Mouse (Mus musculus) cerebellum, adult 18-20 months (tissue): ENCODE results near the gene Polr2b.

Experiments used
- DNase-seq, 2 experiments: peaks; one replicate each; pipeline ENCODE4 v3.0.0; 2021

The Polr2b gene

GRCm38 (mm10) chr5:77309924-77310772 lies at the start of gene Polr2b, which contains the start of gene Noa1:
Polr2b (plus strand) TSS chr5:77310147.
Noa1 (minus strand) TSS chr5:77310084.
- DNase-seq = peak; percentile 97 to 99

DNA sequence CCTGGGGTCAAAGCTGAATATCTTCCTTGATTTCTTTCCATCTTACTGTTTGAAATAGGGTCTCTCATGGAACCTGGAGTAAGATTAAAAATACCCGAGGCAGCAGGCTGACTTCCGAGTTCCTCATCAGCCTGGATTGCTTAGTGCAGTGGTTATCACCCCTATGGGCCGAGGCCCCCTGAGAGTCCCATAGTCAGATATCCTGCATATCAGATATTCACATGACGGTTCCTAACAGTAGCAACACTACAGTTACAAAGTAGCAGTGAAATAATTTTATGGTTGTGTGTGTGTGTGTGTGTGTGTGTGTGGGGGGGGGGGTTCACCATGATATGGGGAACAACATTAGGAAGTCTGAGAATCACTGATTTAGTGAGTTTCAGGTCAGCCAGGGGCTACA lies 48.8 kb upstream of the Polr2b start:
- no peak for DNase-seq

DNA sequence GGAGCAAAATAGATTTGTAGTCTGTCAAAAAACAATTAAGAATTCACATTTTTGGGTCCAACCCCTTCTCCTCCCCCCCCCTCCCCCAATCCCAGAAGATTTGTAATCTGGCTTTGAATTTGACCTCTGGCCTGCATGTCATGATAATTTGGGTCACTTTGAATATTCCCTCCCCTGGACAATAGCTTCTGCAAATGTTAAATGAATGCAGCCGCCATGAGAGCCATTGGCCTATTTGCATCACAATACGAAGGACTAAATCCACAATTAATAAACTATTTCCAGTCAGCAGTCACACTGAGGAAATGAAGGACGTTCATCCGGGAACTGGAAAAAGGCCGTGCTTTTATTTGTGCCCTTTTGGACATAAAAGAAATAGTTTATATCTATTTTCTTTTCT lies 47.8 kb upstream of the Polr2b start:
- no peak for DNase-seq

DNA sequence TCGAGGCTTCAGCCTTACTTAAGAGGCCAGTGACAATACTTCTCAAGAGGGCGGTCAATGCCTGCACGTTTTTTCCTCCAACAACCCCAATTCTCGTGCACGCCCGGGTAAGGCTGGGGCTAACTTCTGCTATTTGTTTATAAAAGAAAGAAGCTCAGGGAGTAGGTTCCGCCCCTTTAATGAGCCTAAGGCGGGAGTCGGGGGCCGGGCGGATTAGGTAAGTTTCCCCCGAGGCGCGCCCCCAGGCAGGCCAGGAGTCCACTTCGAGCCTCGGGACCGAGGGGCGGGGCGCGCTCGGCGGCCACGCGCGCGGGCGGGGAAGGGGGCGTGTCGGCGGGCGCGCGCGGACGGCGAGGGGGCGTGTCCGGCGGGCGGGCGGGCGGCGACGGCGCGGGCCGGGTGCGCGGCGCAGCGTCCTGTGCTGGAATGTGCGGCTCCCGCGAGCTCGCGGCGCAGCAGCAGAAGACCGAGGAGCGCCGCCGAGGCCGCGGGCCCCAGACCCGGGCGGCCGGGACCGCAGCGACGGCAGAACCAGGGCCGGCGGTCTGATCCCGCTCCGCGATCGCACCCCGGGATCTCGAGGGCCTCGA lies 44.8 kb upstream of the Polr2b start, which contains the start of gene Rest:
Gene Rest, plus strand, starts transcription at position 411 of the 590 bp plus-strand sequence.
- peak; percentile 21 to 57 for DNase-seq

DNA sequence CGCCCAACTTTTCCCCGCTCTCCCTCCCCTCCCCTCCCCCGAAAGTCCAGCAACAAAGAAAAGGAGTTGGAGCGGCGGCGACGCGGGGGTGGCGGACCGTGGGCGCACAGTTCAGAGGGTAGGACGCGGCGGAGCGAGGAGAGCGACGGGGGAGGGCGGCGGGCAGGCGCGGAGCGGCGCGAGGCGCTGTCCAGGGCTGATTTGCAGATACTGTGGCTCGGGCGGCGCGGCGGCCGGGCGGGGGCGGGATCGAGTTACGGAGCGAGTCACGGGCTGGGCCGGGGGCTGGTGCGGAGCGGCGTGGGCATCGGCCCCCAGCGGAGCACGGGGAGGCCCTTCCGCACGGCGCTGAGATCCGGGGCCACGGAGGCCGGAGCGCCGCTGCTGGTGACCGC lies 44.3 kb upstream of the Polr2b start:
- peak; percentile 21 to 31 for DNase-seq

- peak; percentile 11 to 24 for DNase-seq
Observed at GRCm38 (mm10) chr5:77266066-77266885, 43.7 kb upstream of the Polr2b start.

DNA sequence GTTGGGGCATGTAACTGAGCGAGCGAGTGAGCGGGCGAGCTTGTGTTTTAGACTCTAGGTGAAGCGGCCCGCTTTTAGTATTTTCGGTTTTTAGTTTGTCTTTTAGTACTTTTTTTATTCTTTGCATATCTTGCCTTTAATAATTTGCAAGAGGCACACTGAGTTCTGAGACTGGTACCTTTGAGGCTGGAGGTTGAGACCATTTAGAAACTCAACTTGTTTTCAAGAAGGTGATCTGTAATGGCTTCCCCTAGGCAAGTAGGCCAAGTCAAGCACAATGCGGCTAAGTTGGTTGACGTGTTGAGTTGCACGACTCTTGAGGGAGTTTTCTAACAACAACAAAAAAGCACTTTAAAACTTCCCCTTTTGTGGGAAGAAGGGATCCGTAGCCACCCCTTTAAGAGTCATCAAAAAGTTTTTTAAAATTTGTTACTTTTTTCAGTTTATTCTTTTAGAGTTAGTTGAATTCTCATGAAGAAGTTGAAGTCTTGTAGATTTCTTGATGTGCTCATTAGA lies 43.0 kb upstream of the Polr2b start:
- DNase-seq = no peak

DNA sequence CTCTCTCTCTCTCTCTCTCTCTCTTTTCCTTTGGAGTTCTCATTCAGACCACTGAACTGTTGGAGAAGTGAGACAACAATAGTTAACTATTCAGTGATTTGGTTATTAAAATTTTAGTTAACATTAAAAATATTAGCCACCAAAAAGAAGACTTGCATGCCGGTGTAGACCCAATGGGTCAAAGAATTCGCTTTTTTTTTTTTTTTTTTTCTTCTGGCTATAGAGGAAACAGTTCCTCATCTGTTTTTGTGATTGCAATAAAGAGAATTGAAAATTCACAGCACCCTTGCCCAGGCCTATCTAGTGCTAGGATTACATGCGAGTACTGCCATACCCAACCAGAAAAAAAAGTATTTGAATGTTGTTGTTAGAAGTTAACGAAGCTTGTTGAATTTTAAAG lies 42.5 kb upstream of the Polr2b start:
- no peak for DNase-seq

DNA sequence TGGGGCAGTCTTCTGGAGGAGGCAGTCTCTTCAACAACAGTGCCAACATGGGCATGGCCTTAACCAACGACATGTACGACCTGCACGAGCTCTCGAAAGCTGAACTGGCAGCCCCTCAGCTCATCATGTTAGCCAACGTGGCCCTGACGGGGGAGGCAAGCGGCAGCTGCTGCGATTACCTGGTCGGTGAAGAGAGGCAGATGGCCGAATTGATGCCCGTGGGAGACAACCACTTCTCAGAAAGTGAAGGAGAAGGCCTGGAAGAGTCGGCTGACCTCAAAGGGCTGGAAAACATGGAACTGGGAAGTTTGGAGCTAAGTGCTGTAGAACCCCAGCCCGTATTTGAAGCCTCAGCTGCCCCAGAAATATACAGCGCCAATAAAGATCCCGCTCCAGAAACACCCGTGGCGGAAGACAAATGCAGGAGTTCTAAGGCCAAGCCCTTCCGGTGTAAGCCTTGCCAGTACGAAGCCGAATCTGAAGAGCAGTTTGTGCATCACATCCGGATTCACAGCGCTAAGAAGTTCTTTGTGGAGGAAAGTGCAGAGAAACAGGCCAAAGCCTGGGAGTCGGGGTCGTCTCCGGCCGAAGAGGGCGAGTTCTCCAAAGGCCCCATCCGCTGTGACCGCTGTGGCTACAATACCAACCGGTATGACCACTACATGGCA lies 41.9 kb upstream of the Polr2b start:
- DNase-seq = no peak

DNA sequence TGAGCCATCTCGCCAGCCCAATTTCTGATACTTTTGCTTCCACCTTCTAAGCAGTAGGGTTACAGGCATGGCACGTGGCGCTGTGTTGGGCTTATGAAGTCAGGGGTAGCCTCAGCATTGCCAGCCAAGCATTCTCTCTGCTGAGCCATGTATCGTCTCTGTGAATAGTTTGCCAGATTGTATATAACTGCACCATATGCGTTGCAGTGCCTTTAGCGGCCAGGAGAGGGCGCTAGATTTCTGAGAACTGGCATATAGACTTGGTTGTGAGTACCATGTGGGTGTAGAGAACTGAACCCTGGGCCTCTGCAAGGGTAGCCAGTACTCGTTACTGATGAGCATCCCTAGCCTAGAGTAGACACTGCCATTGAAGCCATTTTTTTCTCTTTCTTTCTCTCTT lies 40.5 kb upstream of the Polr2b start:
- no peak for DNase-seq

DNA sequence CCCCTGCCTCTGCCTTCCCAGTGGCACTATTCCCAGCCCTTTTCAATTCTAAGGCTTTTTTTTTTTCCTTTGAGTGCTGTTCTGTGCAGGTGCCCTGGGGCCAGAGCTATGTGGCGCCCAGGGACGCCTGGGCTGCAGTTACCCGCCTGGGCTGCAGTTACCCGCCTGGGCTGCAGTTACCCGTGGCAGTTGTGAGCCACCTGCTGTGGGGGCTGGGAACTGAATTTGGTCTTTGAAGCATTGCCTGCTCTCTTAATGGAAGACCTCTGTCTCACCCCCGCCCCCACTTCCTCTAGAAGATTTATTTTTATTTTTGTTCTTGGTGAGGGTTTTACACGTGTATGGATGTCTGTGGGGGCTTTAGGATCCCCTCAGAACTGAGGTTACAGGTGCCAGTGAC lies 36.8 kb upstream of the Polr2b start:
- DNase-seq = no peak

- DNase-seq = peak; percentile 14 to 17
Observed at GRCm38 (mm10) chr5:77275950-77276349, 34.0 kb upstream of the Polr2b start.

DNA sequence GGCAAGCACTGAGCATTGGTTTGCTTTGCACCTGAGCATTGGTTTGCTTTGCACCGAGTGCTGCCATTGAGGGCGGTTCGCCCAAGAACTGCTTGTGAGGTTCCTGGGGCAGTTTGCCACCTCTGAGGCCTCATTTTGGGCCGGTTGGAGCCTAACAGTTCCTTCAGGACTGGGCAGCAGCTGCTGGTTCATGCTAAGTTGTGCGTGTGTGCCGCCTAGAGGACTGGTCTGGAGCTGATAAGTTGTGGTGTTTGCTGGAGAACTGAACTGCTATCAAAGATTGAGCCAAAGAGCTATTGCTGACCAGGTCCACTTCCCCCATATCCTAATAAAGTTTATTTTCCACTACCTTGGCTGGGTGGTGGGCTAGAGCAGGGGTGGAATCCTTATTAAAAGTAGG lies 32.7 kb upstream of the Polr2b start:
- DNase-seq = no peak

DNA sequence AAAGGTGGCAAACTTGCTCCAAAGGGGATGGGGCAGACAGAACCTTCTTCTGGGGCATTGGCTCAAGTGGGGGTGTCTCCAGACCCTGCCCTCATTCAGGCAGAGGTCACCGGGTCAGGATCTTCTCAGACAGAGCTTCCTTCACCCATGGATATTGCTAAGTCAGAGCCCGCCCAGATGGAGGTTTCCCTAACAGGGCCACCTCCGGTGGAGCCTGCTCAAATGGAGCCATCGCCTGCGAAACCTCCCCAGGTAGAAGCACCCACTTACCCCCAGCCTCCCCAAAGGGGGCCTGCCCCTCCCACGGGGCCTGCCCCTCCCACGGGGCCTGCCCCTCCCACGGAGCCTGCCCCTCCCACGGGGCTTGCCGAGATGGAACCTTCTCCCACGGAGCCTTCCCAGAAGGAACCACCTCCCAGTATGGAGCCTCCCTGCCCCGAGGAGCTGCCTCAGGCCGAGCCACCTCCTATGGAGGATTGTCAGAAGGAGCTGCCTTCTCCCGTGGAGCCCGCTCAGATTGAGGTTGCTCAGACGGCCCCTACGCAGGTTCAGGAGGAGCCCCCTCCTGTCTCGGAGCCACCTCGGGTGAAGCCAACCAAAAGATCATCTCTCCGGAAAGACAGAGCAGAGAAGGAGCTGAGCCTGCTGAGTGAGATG lies 28.3 kb upstream of the Polr2b start:
- peak; percentile 10 to 11 for DNase-seq

- peak; percentile 35 to 44 for DNase-seq
Observed at GRCm38 (mm10) chr5:77282242-77282641, 27.7 kb upstream of the Polr2b start.

DNA sequence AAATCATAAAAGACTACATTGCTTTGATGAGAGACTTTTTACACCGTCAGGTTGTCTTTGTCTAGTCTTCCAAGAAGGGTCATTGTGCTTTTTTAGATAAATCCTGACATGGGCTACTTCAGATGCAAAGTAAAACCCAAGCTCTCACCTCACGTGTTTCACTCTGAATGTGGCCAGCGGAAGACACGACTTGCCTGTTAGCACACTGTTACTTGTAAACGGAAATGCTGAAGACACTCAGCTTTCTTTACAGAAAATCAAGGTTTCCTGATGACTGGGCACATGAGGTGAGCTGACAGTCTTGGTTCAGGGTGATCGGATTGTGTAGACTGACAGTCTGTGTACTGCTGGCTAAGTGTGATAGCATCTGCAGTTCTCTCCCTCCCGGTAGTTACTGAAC lies 24.3 kb upstream of the Polr2b start:
- no peak for DNase-seq

GRCm38 (mm10) chr5:77286904-77287303 lies 23.0 kb upstream of the Polr2b start:
- DNase-seq = no peak

DNA sequence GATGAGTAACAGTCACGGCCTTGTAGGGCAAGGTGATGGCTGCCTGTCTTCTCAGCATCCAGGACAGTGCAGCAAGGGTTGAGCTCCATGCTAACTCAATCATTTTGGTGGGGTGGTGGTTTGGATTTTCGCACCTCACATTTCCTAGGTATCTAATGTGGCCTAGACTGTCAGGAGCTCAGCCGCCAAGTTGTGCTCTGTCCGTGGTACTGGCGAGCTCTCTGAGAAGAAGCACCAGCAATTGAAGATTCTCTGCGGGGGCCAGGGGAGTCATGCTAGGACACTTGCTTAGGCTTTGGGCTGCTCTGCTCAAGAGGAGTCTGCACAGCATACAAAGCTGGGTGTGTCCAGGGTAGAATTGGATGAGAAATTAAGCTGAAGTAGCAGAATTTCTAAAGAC lies 22.0 kb upstream of the Polr2b start:
- DNase-seq = no peak

DNA sequence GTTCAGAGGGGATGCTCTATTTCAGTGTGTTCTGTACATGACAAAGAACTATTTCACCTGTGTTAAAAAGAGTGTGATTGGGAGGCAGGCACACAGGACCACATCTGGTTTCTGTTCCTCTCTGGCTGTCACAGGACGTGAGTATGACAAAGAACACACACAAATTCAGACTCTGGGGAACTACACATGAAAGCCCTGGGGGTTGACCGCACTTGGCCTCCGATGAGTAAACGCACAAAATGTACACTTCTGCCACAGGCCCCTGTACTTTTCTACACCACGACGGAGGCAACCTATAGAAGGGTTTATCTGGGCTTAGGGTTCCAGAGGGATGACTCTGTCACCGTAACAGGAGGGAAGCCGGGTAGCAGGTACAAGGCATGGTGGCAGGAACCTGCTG lies 20.3 kb upstream of the Polr2b start:
- DNase-seq = no peak

GRCm38 (mm10) chr5:77290606-77291005 lies 19.3 kb upstream of the Polr2b start:
- no peak for DNase-seq

- DNase-seq = no peak
Observed at GRCm38 (mm10) chr5:77292803-77293522, 17.0 kb upstream of the Polr2b start.
